Mouse (Mus musculus): ENCODE measurements around the gene Il17f. TPM values are rescaled to one million over a fixed set of nuclear protein-coding genes. Genes with fewer than 3 reads are reported as not detected.

The Il17f gene
- polyA plus RNA-seq, 1 experiment from 2014 or later = not detected

Other genes with a start within 250 kb of the Il17f start
- 0.03 TPM in 1 of 2 replicates, not detected in the other for gene Pkhd1, start 172.6 kb downstream of the Il17f start, polyA plus RNA-seq (2015; fragmentation: Nextera tagmentation; extraction: Ambion mirVana)
- gene Il17a, start 59.7 kb downstream of the Il17f start, polyA plus RNA-seq (2015; fragmentation: Nextera tagmentation; extraction: Ambion mirVana) = not detected in 2 replicates
- 14.2 and 47.0 TPM in 2 replicates for gene Mcm3, start 29.7 kb upstream of the Il17f start, polyA plus RNA-seq (2015; fragmentation: Nextera tagmentation; extraction: Ambion mirVana)
- 22.4 and 25.8 TPM in 2 replicates for gene Paqr8, start 100.0 kb upstream of the Il17f start, polyA plus RNA-seq (2015; fragmentation: Nextera tagmentation; extraction: Ambion mirVana)
- 1.3 and 1.9 TPM in 2 replicates for gene Efhc1, start 161.0 kb upstream of the Il17f start, polyA plus RNA-seq (2015; fragmentation: Nextera tagmentation; extraction: Ambion mirVana)

All from neural tube, embryonic 15.5 days (tissue).